Mouse (Mus musculus): ENCODE data around the gene Pdzd7. TPM values are rescaled to one million over a fixed set of nuclear protein-coding genes. Genes with fewer than 3 reads are reported as not detected.

Gene Pdzd7
- polyA plus RNA-seq, 1 experiment, result 0.61 TPM

DNA sequence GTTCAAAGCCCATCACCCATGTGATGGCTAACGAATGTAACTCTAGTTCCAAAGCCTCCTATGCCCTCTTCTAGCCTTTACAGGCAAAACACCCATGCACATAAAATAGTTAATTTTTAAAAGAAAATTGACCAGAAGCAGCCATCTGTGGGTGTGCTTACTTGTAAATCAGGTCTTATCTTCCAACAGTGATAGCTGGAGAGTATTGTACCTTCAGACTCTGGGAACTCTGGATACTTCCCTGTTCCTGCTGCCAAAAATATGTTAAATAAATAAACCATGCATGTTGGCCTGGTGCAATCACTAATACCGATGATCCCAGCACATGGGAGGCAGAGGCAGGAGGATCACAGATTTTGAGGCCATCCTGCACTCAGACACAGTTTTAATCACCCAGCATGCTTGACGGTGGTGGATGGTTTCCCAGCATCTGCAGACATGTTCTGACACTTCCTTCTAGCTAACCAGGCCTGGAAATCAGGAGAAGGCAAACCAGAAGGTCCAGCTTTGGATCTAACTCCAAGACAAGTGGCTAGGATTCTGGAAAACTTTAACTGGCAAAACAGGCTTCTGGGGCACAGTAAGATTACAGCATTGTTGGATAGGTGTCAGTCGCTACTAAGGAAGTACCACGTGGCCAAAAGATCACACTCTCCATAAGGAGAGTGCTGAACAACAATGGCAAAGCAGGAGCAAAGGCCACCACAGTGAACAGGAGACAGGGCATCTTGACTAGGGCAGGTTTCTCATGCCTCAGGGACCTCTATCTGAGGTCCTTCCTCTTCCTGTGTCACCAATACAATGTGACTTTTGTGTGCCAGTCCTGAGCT is 60.1 kb downstream of the Pdzd7 start:
- DNase-seq (ENCODE audit: low read depth), result peak; percentile 68

DNA sequence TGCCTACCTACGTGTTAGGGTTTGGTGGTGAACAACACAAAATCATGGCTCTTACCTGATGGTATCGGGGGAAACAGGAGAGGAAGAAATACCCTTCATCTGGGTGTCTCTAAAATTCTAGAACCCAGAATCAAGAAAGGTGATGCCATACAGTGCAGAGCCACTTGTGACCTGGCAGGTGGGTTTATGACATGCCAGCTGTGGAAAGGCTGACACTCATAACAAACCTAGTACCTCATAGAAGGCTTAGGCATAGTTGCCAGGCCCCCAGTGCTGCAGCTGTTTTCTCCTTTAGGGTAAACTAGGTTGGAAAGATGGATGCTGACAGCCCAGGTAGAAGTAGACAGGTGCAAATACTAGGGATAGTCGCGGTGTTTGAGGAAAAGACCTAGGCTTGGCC is 61.1 kb downstream of the Pdzd7 start:
- DNase-seq (ENCODE audit: low read depth), result no peak

DNA sequence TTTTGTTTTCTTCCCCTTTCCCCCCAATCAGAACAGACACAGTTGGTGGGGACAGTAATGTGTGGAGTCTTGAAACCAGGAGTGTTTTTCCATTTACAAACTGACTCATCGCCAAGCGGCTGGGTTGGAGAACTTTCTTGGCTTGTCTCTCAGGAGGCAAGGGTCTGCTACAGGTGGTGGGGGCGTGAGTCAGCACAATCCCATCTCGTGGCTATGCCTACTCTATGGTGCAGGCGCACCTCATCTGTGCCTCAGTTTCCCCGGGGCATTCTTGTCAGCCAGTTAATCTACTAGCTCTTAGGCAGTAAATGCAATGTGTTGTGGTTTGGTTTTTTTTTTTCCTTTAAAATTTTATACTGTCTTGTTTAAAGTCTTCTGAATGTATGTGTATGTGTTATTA is 62.2 kb downstream of the Pdzd7 start:
- DNase-seq (ENCODE audit: low read depth), result no peak

DNA sequence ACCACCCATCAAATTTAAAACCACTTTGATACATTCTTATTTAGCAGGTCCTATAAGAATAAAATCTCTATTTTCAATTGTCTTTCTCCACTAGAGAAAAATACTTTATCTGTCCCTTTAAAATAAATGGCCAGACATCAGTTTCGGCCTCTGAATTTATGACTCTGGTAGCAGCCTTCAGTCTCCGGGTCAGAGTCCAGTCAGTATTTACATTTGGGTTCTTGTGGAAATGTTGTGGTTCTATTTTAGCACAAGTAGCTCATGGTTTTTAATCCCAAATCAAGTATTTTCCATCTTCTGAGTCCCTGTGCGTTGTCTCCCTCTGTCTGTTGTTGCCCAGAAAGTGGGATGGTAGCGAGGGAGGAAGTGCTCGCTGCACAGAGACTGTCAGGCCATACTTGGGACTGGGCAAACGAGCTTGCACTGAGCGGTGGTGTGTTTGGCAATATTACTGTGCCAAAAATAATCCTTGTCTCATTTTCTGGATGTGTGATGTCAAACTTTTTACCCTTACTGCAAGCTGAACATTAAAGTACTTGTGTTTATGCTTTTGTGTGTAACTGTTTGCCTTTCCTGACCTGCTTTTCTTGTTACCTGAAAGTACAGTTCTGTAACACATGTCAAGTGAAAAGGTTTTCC is 62.9 kb downstream of the Pdzd7 start:
- DNase-seq (ENCODE audit: low read depth), result no peak

DNA sequence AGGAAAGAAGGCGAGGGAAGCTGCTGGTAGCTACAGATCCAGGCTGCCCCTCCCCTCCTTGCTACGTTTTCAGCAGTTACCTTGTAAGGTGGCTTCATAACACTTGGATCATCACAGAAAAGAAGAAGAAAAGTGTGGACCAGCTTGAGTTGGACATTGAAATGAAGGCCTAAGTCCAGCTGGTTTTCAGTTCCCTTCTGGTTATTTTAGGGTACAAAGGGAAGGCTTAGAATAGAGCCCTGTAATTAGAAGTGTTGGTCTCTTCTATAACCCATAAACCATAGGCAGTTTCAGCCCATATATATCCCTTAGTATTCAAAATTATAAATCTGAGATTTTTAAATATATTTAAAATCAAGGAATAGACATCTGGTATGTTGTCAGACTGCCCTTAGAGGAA is 64.7 kb downstream of the Pdzd7 start:
- no peak for DNase-seq (ENCODE audit: low read depth)

DNA sequence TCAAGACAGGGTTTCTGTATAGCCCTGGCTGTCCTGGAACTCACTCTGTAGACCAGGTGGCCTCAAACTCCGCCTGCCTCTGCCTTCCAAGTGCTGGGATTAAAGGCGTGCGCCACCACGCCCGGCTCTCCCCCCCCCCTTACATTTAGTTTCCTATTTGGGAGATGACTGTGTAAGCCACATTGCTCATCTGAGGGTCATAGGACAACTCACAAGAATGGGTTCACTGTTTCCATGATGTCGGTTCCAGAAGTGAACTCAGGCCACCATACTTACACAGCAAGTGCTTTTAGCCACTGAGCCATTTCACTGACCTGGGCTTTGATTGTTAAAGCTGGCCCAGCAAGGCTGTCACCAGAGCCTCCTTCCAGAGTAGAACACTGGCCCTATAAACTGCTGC is 68.4 kb downstream of the Pdzd7 start:
- DNase-seq (ENCODE audit: low read depth), result no peak

Other genes with a start within 250 kb of the Pdzd7 start
- gene Slf2, start 114.6 kb downstream of the Pdzd7 start, polyA plus RNA-seq (2012; rRNA removed), result 45.2 and 53.7 TPM in 2 replicates
- 15.5 and 18.5 TPM in 2 replicates for gene Sema4g, start 56.6 kb downstream of the Pdzd7 start, polyA plus RNA-seq (2012; rRNA removed)
- gene Twnk, start 40.1 kb downstream of the Pdzd7 start, polyA plus RNA-seq (2012; rRNA removed), result 12.9 and 13.4 TPM in 2 replicates
- 73.0 and 74.7 TPM in 2 replicates for gene Mrpl43, start 39.3 kb downstream of the Pdzd7 start, polyA plus RNA-seq (2012; rRNA removed)
- 87.8 and 102 TPM in 2 replicates for gene Lzts2, start 31.3 kb downstream of the Pdzd7 start, polyA plus RNA-seq (2012; rRNA removed)
- 58.5 and 68.1 TPM in 2 replicates for gene Sfxn3, start 1.8 kb upstream of the Pdzd7 start, polyA plus RNA-seq (2012; rRNA removed)
- gene Kazald1, start 29.5 kb upstream of the Pdzd7 start, polyA plus RNA-seq (2012; rRNA removed), result 5.7 and 8.4 TPM in 2 replicates
- gene Tlx1, start 105.0 kb upstream of the Pdzd7 start, polyA plus RNA-seq (2012; rRNA removed), result 0.07 and 0.09 TPM in 2 replicates
- gene Lbx1, start 190.1 kb upstream of the Pdzd7 start, polyA plus RNA-seq (2012; rRNA removed), result 0.04 and 0.05 TPM in 2 replicates

Measured in gonadal fat pad, adult 2 months (tissue).